Mouse (Mus musculus) urinary bladder, postnatal 10 days (tissue): ENCODE results near the gene Sprr2k.
"Not testable (repeated sequence)": the region's sequence is repeated elsewhere in the genome, so short reads cannot be mapped to it uniquely, and the experiment has no call there.

Experiments used
- DNase-seq: peaks from one replicate; pipeline ENCODE4 v3.0.0; 2022; ENCODE audit warnings: low spot score

The Sprr2k gene

GRCm38 (mm10) chr3:92432282-92432681, at the start of gene Sprr2k:
Gene Sprr2k (plus strand): TSS chr3:92432582.
- DNase-seq = no peak

- DNase-seq = no peak
These were observed 47.0 kb upstream of the Sprr2k start, which contains the start of gene Sprr2h for GRCm38 (mm10) chr3:92385385-92385784. Gene Sprr2h (plus strand): TSS chr3:92385685.

DNA sequence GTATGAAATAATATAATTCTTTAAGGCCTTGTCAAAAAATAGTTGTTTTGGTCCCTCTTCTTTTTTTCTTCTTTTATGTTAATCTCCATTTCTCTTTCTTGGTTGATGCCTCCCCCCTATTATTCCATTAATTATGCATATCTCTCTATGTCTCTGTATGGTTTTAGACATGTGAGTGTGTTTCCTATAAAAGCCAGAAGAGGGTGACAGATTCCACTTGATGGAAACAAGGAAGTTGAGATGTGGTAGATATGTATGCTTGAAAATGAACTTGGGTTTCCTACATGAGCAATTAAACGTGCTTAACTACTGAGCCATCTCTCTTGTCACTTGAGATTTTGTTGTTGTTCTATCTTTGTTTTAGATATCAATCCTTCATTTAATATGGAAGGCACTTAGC, 38.1 kb upstream of the Sprr2k start:
- DNase-seq = no peak

DNA sequence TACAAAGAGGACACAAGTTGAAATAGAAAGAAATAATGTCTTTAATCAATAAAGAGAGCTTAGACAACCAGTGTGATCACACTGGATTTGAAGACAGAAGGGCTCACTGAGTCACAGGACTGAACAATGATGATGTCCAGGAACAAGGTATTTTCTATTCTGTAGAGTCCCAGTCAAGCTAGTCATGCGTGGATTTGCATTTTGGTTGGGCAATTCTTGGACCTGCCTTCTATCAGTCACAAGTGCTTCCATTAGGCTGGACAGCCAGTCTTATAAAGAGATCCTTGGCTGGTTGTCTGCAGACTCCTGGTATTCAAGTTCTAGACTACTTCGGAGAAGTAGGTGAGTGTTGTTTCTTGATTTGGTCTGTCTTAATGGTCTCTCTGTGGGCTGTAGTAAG, 24.7 kb upstream of the Sprr2k start, which contains the start of gene Sprr2i:
TSS of gene Sprr2i (plus strand) at position 301 of the 400 bp plus-strand sequence.
- no peak for DNase-seq

GRCm38 (mm10) chr3:92417782-92418181, 14.6 kb upstream of the Sprr2k start, which contains the start of gene Sprr2j-ps:
Gene Sprr2j-ps (plus strand): TSS chr3:92418082.
- DNase-seq = no peak

- DNase-seq = no peak
These were observed 3.1 kb upstream of the Sprr2k start, which contains the start of gene Gm9774 for GRCm38 (mm10) chr3:92429323-92429722. Gene Gm9774 (minus strand): TSS chr3:92429423.

GRCm38 (mm10) chr3:92438689-92439088, 6.3 kb downstream of the Sprr2k start, which contains the start of gene Sprr1b:
Gene Sprr1b (minus strand): TSS chr3:92438789.
- DNase-seq = no peak

DNA sequence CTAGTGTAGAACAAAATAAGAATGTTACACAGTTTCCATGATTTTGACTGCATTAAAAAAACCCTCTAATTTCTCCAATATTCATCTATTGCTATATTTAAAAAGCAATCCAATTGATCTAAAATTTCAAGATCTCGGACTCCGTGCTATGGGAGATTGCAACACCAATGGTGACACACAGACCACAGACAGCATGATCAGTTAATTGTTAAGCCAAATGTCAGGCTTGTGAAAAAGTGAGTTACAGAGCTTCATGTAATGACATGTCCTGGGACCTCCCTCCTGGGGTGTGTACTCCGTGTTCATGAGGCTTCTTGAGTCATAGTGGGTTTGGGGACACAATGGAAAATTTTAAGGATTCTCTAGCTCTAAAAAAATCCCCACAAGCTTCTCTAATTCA, 7.8 kb downstream of the Sprr2k start:
- no peak for DNase-seq

DNA sequence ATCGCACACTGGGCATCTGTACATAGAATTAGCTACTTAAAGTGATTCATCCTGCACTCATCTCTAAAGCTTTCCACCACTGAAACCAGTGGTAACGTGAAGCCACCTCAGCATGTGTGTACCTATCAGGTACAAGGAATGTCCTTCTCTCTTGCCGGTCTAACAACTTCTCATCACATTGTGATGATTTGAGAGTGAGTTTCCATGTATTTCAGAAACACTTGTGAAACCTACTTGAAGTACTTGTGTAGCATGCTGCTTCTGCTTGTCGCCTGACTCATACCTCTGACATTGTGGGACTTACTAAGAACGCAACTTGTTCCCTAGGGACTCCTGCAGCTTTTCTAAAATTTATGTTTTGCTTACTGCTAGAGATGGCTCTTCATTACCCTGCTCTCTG, 22.8 kb downstream of the Sprr2k start:
- DNase-seq = no peak

- DNase-seq = no peak
These were observed 26.2 kb downstream of the Sprr2k start, which contains the start of gene Sprr3 for GRCm38 (mm10) chr3:92458620-92459019. Gene Sprr3 (minus strand): TSS chr3:92458720.

- DNase-seq = no peak
These were observed 34.2 kb downstream of the Sprr2k start for GRCm38 (mm10) chr3:92466576-92466975.

- no peak for DNase-seq
These were observed 35.0 kb downstream of the Sprr2k start for GRCm38 (mm10) chr3:92467424-92467823.

GRCm38 (mm10) chr3:92470111-92470510, 37.7 kb downstream of the Sprr2k start:
- DNase-seq = no peak

- DNase-seq = not testable (repeated sequence)
These were observed 48.9 kb downstream of the Sprr2k start for GRCm38 (mm10) chr3:92481249-92481648.
